8 mouse cellular contexts compared by ENCODE assay signal in genomic region chr2:44927482-44927811, GRCm38 (mm10). TPM values are rescaled to one million over a fixed set of nuclear protein-coding genes. Genes with fewer than 3 reads are reported as not detected.
DNase-seq lines count a peak whose midpoint lies in the region; ATAC-seq lines count a peak whose summit lies in the region.

TSS of gene Gtdc1 (minus strand) at chr2:44927657.

- ATAC-seq in lung, embryonic 15.5 days (ENCODE audit: borderline replicate concordance, extremely low read depth, low FRiP score, low TSS enrichment), result peak; percentile 51
- ATAC-seq in heart, embryonic 15.5 days (replicated peaks; ENCODE audit: insufficient number of reproducible peaks, insufficient read depth, low FRiP score, low read depth), result peak; percentile 23; the same call in 1 of the 2 replicates
- ATAC-seq in neural tube, embryonic 14.5 days (ENCODE audit: low read depth), result no peak; the same call in 1 of the 2 replicates

- DNase-seq in lung, adult 18-20 months, result no peak
- DNase-seq in embryonic facial prominence, embryonic 10.5 days (ENCODE audit: low spot score), result no peak
- no peak for DNase-seq in left cerebral cortex, postnatal 4 days
- DNase-seq in spleen, postnatal 36 days (ENCODE audit: low spot score in 2 of 2), result no peak
- no peak for DNase-seq in kidney, adult 18-20 months

- peak within 1 kb of the TSS; percentile 71 for H3K4me2 ChIP-seq in lung, embryonic 15.5 days
- H3K4me2 ChIP-seq in heart, embryonic 15.5 days, result peak within 1 kb of the TSS; percentile 83
- peak within 1 kb of the TSS; percentile 79 for H3K4me2 ChIP-seq in neural tube, embryonic 14.5 days (ENCODE audit: low read depth, low read length)

- H3K27me3 ChIP-seq in lung, embryonic 15.5 days, result no peaks in the 10 kb centered on the region
- H3K27me3 ChIP-seq in embryonic facial prominence, embryonic 10.5 days (replicated peaks; ENCODE audit: low read depth, poor library complexity, severe bottlenecking), result no peaks in the 10 kb centered on the region
- no peaks in the 10 kb centered on the region for H3K27me3 ChIP-seq in heart, embryonic 15.5 days
- H3K27me3 ChIP-seq in neural tube, embryonic 14.5 days (ENCODE audit: control insufficient read depth, insufficient read depth, low read length), result no peaks in the 10 kb centered on the region

- no peaks in the 10 kb centered on the region for H3K9me3 ChIP-seq in lung, embryonic 15.5 days
- H3K9me3 ChIP-seq in embryonic facial prominence, embryonic 10.5 days, result no peaks in the 10 kb centered on the region
- no peaks in the 10 kb centered on the region for H3K9me3 ChIP-seq in heart, embryonic 15.5 days (replicated peaks)
- H3K9me3 ChIP-seq in neural tube, embryonic 14.5 days (ENCODE audit: control insufficient read depth, low read length), result no peaks in the 10 kb centered on the region

- WGBS in lung, embryonic 15.5 days, result 0% methylated on average over 25 of the region's 27 CpGs
- under 1% methylated on average over 27 of the region's 27 CpGs for WGBS in embryonic facial prominence, embryonic 10.5 days
- WGBS in heart, embryonic 15.5 days, result under 1% methylated on average over 27 of the region's 27 CpGs
- WGBS in neural tube, embryonic 14.5 days, result under 1% methylated on average over 27 of the region's 27 CpGs

- peak within 1 kb of the TSS; percentile 90 for H3K9ac ChIP-seq in lung, embryonic 15.5 days
- peak within 1 kb of the TSS; percentile 93 for H3K9ac ChIP-seq in heart, embryonic 15.5 days
- H3K9ac ChIP-seq in neural tube, embryonic 14.5 days (replicated peaks; ENCODE audit: low read depth, low read length), result peak within 1 kb of the TSS; percentile 70

- peaks cover 4% of the 10 kb centered on the region for H3K4me1 ChIP-seq in lung, embryonic 15.5 days
- peaks cover 10% of the 10 kb centered on the region for H3K4me1 ChIP-seq in embryonic facial prominence, embryonic 10.5 days
- peaks cover 11% of the 10 kb centered on the region for H3K4me1 ChIP-seq in heart, embryonic 15.5 days (replicated peaks)
- H3K4me1 ChIP-seq in neural tube, embryonic 14.5 days (ENCODE audit: control insufficient read depth, insufficient read depth, low read length), result no peaks in the 10 kb centered on the region

- H3K27ac ChIP-seq in lung, embryonic 15.5 days, result peak within 1 kb of the TSS; percentile 98
- H3K27ac ChIP-seq in embryonic facial prominence, embryonic 10.5 days (replicated peaks), result peak within 1 kb of the TSS; percentile 97
- peak within 1 kb of the TSS; percentile 99 for H3K27ac ChIP-seq in heart, embryonic 15.5 days
- peak within 1 kb of the TSS; percentile 90 for H3K27ac ChIP-seq in neural tube, embryonic 14.5 days (ENCODE audit: low read depth, low read length)

- H3K36me3 ChIP-seq in lung, embryonic 15.5 days, result no peaks in the 10 kb centered on the region
- H3K36me3 ChIP-seq in embryonic facial prominence, embryonic 10.5 days (replicated peaks), result no peaks in the 10 kb centered on the region
- H3K36me3 ChIP-seq in heart, embryonic 15.5 days, result no peaks in the 10 kb centered on the region
- no peaks in the 10 kb centered on the region for H3K36me3 ChIP-seq in neural tube, embryonic 14.5 days (ENCODE audit: control insufficient read depth, insufficient read depth, low read length)

- H3K4me3 ChIP-seq in lung, embryonic 15.5 days, result peak within 1 kb of the TSS; percentile 58
- H3K4me3 ChIP-seq in embryonic facial prominence, embryonic 10.5 days, result peak within 1 kb of the TSS; percentile 83
- H3K4me3 ChIP-seq in heart, embryonic 15.5 days, result peak within 1 kb of the TSS; percentile 88
- H3K4me3 ChIP-seq in neural tube, embryonic 14.5 days (ENCODE audit: low read depth, low read length), result peak within 1 kb of the TSS; percentile 70

- intact Hi-C loops in left cerebral cortex, postnatal 4 days (cut with DNase I), result loop anchor here (5.0 to 10.0 kb wide), 2 partner anchors 180 to 453 kb away; no protein-coding TSS in a partner anchor

RNA-seq across cellular contexts. Expression of gene Gtdc1, which starts in this region (rescaled TPM):
- 11.7 and 13.1 TPM in 2 replicates for polyA plus RNA-seq in lung, embryonic 15.5 days (2015; fragmentation: Nextera tagmentation; extraction: Ambion mirVana)
- polyA plus RNA-seq in embryonic facial prominence, embryonic 10.5 days (2016; fragmentation: Nextera tagmentation; extraction: Ambion mirVana), result 8.4 and 9.2 TPM in 2 replicates
- polyA plus RNA-seq in heart, embryonic 15.5 days (2015; fragmentation: Nextera tagmentation; extraction: Ambion mirVana), result 7.8 and 9.7 TPM in 2 replicates
- total RNA-seq in left cerebral cortex, postnatal 4 days (2021), result 100 to 1,000 TPM; 103 to 108 TPM
- polyA plus RNA-seq in neural tube, embryonic 14.5 days (2014; fragmentation: Nextera tagmentation; extraction: Ambion mirVana), result 23.9 and 28.4 TPM in 2 replicates
